Mouse (Mus musculus) liver, adult 2 months (tissue): ENCODE measurements around the gene Smurf2.

ENCODE experiments used
- CTCF ChIP-seq: fragments of 200-500 bp; IDR thresholded peaks from 2 replicates; pipeline ENCODE4 v1.5.1; 2011; ENCODE audit warnings: low read depth, low read length, control low read depth
- POLR2A ChIP-seq: fragments of 200-500 bp; IDR thresholded peaks from 2 replicates; pipeline ENCODE4 v1.6.1; 2011; ENCODE audit warnings: low read length, control low read depth; ENCODE audit not compliant: insufficient read depth; ENCODE audit errors: extremely low read depth

GRCm38 (mm10) chr11:106778589-106779387 lies 141.7 kb downstream of the Smurf2 start:
- TF ChIP-seq CTCF (no peak), POLR2A (no peak)
